Mouse (Mus musculus) left cerebral cortex, postnatal 36 days (tissue): ENCODE measurements around the gene Cdkl1. TPM values are rescaled to one million over a fixed set of nuclear protein-coding genes. Genes with fewer than 3 reads are reported as not detected.

Experiments
- DNase-seq, 2 experiments: peaks; one replicate each; pipeline ENCODE4 v3.0.0; 2021 to 2022; ENCODE audit warnings: low spot score in 2 of 2, mixed read lengths in 1 of 2
- intact Hi-C: fragments of 180-260 bp; cut with DNase I; formaldehyde crosslinking; loops from one replicate; pipeline ENCODE4 v1.15.1; 2025
- total RNA-seq, 2 experiments: library from RNA; stranded (reverse); gene quantifications; 2 replicates each; pipeline ENCODE4 v1.2.3; 2021

Cdkl1 gene
- 10 to 100 TPM; 26.8 to 37.5 TPM for total RNA-seq

GRCm38 (mm10) chr12:69790530-69791505, at the start of gene Cdkl1:
Cdkl1 (minus strand) TSS chr12:69791267.
- intact Hi-C loops, result loop anchor here (5.0 kb wide), 1 partner anchor 44 kb away; no protein-coding TSS in a partner anchor

DNA sequence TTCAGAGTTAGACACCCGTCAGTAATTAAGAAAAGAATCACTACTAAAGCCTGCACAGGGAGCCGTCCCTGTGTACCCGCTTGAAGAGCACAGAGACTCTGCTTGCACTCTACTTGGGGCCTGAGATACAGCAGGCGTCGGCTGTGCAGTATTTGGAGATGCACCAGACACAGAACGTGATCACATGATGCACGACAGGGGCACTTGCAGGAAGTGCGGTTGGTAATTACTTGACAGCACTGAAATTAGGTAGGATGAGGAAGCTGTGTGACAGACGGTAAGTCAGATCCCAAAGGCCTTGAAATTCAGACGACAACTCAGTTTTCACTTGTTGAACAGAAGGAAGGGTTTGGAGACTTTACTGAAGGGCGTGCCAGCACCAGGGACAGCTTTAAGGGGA, 47.3 kb upstream of the Cdkl1 start:
- intact Hi-C loops, result loop anchor here (5.0 kb wide), 1 partner anchor 54 kb away; the partner anchor contains the start of genes Atl1 and Map4k5
- no peak for DNase-seq

More at GRCm38 (mm10) chr12:69790530-69791505, at the start of gene Cdkl1:
- DNase-seq, result peak; percentile 74 to 77

DNA sequence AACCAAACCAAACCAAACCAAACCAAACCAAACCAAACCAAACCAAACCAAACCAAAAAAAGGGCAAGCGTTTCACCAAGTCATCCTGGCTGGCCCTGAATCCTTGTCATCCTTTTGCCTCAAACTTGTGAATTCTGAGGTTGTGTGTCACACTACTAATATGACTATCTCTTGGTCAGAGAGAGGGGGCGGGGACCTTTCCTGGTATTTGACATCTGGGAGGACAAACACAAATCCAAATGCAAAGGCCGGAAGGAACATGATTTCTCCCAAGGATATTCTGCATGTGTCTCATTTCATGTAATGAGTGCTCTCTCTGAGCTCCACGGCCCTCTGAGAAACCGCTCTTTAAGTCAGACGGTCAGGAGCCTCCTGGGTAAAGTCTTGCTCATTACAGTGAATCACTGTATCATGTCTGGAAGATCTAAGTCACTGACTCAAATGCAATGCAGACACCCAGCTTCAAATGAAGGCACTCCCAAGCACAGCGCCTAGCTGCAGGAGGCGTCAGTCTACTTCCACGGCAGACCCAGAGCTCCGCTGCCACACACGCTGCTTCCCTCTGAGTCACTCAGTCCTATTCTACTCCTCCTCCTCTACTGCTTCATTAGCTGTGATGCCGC, 43.0 kb upstream of the Cdkl1 start:
- peak; percentile 31 to 43 for DNase-seq
- intact Hi-C loops, result no loop called here

DNA sequence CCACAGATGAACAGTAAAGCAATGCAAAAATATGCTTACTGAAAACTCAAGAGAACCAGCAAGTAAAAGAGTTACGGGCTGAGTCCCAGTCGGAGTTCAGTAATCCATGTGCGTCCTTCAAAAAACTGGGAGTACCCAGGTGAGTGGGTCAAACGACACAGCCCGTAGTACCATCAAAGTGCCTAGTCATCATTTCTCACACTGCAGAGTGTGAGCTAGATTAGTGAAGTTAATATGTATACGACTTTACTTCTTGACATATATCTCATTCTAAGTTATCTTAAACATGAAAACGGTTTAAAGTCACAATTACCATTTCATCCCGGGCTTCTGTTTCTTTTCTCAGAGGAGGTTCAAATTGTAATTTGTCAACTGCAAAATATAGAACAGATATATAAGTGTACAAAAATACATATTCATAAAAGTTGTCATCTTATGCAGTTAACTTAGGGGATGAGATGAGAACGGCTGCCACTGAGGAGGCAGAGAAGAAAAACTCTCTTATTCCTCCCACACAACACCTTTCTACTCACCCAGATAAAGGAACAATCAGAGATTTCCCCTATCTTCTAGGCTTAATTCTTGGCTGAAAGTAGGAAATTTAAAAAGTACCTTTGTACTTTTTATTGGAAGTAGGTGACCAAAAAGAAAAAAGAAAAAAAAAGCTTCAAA, 40.3 kb upstream of the Cdkl1 start:
- intact Hi-C loops, result no loop called here
- no peak for DNase-seq

GRCm38 (mm10) chr12:69828214-69828613, 37.1 kb upstream of the Cdkl1 start:
- intact Hi-C loops, result no loop called here
- DNase-seq, result no peak

GRCm38 (mm10) chr12:69824881-69825597, 34.0 kb upstream of the Cdkl1 start:
- intact Hi-C loops, result no loop called here
- no peak for DNase-seq

- no peak for DNase-seq
- intact Hi-C loops, result no loop called here
Observed at GRCm38 (mm10) chr12:69814272-69814671, 23.2 kb upstream of the Cdkl1 start.

- intact Hi-C loops, result no loop called here
- DNase-seq, result no peak
Observed at GRCm38 (mm10) chr12:69813596-69813995, 22.5 kb upstream of the Cdkl1 start.

GRCm38 (mm10) chr12:69812986-69813385, 21.9 kb upstream of the Cdkl1 start:
- DNase-seq, result no peak
- intact Hi-C loops, result no loop called here

- no peak for DNase-seq
- intact Hi-C loops, result no loop called here
Observed at GRCm38 (mm10) chr12:69811976-69812375, 20.9 kb upstream of the Cdkl1 start.

- intact Hi-C loops, result no loop called here
- DNase-seq, result no peak
Observed at GRCm38 (mm10) chr12:69809439-69809838, 18.4 kb upstream of the Cdkl1 start.

DNA sequence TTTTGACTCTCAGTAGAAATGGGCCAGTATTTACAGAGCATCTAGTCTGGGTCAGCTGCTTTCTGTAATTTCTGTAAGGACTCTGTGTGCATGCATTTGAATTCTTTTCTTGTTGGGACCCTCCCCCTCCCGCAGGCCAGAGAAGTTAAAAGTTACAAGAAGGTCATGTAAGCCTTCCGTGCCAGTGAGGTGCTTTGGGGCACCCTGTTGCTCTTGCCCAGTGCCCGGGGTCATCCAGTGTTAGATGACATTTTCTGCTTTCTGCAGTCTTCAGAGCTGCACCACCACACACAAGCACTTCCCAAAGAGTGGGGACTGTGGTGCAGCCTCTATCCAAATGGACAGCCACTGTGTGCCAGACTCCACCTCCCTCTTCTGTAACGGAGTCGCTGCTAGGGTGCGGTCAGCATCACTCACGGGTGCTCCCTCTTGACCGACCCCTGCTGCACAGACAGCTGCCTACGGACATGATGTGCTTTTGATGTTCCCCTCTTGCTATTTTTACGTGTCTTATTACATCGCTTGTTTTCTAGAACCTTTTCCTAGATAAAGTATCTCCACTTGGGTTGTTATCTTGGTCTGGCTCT, 16.4 kb upstream of the Cdkl1 start:
- no peak for DNase-seq

DNA sequence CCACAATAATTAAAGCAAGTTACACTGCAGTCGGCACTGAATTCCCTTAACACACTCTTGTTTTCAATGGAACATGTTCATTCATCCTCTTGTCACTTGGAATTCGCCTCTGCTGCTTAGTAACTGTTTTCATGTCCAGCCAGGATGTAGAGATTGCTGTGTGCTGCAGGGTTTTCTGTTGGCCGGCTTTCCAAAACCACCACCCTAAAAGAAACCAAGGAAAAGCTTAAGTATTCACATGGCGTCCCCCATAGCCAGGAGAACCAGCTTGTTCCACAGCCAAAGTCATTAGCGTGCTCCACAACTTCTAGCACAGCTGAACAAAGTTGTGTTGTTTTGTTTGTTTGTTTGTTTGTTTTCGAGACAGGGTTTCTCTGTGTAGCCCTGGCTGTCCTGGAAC, 14.1 kb upstream of the Cdkl1 start:
- no peak for DNase-seq
- intact Hi-C loops, result no loop called here

More for the DNA sequence above, 16.4 kb upstream of the Cdkl1 start:
- intact Hi-C loops, result no loop called here

- no peak for DNase-seq
- intact Hi-C loops, result no loop called here
Observed at GRCm38 (mm10) chr12:69804393-69805070, 13.5 kb upstream of the Cdkl1 start.

GRCm38 (mm10) chr12:69803196-69803595, 12.1 kb upstream of the Cdkl1 start:
- intact Hi-C loops, result no loop called here
- DNase-seq, result no peak

- no peak for DNase-seq
- intact Hi-C loops, result no loop called here
Observed at GRCm38 (mm10) chr12:69800586-69800985, 9.5 kb upstream of the Cdkl1 start.

GRCm38 (mm10) chr12:69796311-69796710, 5.2 kb upstream of the Cdkl1 start:
- intact Hi-C loops, result no loop called here
- no peak for DNase-seq

DNA sequence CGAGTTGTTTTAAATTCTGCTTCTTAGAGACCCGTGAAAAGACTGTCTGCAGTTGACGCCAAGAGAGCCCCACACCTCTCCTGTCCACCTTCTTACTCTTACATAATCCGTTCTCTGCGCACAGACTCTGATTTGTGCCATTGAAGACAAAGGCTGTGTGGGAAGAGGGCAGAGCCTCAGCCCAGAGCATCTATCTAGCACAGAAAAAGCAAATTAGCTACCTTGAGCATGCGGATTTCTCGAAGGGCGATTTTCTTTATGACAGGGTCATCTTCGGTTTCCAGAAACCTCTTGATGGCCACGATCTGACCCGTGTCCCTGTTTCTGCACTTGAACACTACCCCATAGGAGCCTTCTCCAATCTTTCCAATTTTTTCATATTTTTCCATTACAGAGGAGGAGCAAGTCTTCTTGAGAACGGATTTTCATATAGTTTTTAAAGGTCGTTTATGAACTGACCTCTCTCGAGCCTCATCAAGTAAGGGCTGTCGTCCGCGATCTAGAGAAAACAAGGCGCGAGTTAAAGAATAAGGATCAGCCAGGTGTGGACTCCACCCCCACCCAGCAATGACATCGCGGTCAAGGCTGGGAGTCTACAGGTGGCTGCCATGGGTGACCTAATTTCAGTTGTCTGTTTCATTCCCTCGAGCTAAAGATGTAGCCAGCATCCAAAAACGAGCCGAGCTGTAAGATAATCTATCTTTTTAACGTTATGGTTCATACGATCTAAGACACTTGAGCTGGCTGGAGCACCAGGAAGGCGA, 1.1 kb downstream of the Cdkl1 start:
- DNase-seq, result peak; percentile 30 to 33
- intact Hi-C loops, result loop anchor here (5.0 kb wide), 1 partner anchor 43 kb away; no protein-coding TSS in a partner anchor
